Mouse (Mus musculus) c-Kit-positive CD71-negative TER-119-negative erythroid progenitor cells, embryonic 14.5 days (primary cell): ENCODE measurements around the gene Sema4d.
A peak's percentile ranks its signal among the peaks of the same experiment; 100 is the strongest.

Experiments
- DNase-seq: peaks from one replicate; pipeline ENCODE4 v3.0.0-alpha.2; 2013; ENCODE audit warnings: low read depth

Sema4d gene

DNA sequence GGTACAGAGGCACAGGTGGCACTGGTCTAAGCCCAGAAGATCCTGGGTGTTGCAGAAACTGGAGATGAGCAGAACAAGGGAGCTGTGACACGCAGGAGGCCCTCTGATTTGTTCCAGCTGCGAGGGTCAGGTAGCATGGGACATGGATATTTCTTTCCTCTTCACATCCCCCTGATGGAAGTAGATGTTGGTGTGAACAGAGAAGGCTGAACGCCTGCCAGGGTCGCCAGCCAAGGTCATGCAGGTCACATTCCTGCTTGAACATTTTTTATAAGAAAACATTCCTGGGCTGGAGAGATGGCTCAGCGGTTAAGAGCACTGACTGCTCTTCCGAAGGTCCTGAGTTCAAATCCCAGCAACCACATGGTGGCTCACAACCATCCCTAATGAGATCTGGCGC, 66.2 kb downstream of the Sema4d start:
- DNase-seq, result no peak

DNA sequence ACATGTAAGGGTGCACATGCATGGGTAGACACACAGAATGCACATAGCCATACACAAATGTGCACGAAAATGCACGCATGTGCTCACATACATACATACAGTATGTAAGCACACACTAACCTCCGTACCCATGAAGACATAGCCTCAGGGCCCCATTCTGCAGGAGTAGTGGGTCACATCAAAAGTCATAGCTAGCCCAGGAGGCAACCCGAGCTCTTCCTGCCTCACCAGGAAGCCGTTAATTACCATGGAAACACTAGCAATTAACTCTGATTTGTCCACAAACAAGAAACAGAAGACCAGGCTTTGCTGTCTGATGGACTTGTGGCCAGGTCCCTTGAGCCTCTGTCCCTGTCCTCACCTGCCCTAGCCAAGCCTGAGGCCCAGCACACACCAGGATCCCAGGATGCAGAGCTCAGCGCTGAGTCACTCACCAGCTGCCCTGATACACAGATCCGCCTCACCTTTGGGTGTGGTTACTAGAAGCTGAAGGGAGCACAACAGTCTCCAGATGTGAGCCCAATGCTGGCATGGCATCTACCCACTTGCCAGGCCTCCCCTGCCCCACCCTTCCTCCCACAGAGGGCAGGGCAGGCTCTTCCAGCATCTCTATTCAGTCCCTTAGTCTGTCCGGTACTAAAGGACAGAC, 67.5 kb downstream of the Sema4d start:
- DNase-seq, result no peak

DNA sequence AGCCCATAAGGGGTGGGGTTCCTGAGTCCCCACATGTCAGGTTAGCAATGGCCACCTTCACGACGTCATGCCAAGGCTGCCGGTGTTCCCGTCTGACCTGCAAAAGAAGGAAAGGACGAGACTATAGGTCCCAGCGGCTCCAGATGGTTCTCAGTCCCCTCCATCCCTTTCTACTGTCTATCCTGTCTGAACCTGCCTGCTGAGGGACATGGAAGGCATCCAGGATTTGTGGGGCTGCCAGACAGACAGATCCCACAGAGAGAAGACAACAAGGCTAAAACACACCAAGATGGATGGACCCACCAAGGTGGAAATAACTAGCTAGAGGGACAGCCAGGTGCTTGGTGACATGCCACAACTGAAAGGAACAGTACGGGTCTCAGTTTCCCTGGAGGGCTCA, 68.1 kb downstream of the Sema4d start:
- DNase-seq, result no peak

- DNase-seq, result no peak
Measured at GRCm38 (mm10) chr13:51724566-51724965, 69.0 kb downstream of the Sema4d start.

DNA sequence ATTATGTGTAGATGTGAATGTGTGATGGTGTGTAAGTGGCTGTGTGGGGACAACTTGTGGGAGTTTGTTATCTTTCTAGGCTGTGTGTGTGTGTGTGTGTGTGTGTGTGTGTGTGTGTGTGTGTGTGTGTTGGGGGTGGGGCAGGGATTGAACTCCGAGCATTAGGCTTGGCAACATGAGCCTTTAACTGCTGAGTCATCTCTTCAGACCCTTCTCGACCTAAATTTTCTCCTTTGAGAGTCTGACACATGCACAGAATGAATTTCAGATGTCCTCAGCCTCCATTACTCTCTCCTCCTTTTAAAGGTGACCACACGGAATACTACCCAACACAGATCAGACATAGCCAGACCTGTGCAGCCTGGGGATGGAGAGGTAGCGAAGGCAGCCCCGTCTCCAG, 70.4 kb downstream of the Sema4d start:
- no peak for DNase-seq

DNA sequence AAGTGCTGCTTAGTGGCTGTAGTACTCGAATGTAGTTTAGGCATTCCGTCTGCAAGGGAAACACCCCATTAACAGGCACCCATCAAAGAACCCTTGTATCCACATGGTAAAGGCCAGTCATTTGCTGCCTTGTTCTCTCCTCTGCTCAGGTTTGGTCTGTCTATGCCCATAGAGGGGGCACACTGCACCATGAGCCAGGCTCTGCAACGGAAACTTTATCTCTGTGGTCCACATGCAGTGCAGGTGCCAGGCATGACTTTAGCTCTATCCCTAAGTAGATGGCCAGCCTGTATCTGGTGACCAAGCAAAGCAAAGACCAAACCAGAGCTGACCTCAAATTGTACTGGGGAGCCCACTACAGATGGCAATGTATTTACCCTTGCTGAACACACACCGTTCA, 73.0 kb downstream of the Sema4d start:
- no peak for DNase-seq

GRCm38 (mm10) chr13:51719256-51719655, 74.3 kb downstream of the Sema4d start:
- DNase-seq, result no peak

GRCm38 (mm10) chr13:51716350-51717263, 76.9 kb downstream of the Sema4d start:
- DNase-seq, result no peak

GRCm38 (mm10) chr13:51712022-51712421, 81.5 kb downstream of the Sema4d start:
- no peak for DNase-seq

DNA sequence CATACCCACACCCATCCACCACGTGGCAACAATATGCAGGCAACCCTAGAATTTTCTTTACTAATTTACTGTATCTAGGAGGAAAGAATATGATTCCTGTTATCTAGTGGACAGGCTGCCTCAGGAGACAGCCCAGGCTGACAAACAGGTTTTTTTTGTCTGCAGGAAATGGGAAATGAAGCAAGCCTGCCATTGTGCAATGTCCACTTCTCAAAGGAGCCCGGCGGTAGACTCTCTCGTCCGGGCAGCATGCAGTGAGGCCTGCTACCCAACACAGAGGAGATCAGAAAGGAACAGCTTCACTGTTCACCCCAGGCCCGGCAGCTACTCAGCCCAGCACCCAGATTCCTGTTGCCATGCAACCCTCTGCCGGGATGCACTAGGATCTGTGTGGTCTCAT, 82.8 kb downstream of the Sema4d start:
- peak; percentile 32 for DNase-seq

DNA sequence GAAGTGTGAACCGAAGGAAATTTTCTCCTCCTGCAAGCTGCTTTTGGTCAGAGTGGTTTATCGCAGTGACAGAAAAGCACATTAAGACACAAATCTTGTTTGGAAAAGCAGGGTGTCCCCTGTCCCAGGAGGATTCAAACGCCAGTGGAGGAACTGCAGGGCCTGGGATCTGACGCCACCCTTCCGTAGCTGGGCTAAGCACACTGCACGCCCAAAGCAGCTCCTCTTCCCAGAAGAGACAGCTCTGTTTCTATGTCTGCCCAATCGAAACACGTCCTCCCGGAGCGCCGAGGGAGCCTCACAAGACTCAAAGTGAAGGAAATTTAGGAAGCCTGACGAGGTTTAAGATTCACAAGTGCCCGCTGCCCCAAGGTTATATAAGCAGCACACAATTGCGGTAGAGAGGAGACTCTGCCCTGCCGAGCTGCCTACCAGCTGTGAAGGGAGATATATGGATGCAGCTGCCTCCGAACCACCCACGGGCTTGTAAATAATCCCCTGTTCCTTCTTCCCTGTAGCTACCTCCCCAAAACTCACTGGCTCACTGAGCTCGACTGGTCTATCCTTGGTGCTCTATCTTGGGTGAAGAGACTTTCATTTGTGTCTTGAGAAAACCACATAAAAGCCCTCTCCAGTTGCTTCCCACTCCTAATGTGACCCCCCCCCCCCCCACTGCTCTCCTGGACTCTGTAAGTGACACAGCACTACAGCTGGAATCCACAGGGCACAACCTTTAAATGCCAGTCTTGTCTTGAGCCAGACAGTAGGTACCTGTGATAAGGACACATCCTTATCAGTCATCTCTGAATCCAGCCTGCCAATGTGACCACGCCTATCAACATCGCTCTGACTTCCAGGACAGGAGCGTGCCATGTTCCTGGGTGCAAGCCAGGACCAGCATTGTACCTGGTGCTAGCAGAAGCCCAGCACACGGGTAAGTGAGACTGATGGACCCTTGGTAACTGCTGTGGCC, 87.4 kb downstream of the Sema4d start:
- DNase-seq, result no peak

DNA sequence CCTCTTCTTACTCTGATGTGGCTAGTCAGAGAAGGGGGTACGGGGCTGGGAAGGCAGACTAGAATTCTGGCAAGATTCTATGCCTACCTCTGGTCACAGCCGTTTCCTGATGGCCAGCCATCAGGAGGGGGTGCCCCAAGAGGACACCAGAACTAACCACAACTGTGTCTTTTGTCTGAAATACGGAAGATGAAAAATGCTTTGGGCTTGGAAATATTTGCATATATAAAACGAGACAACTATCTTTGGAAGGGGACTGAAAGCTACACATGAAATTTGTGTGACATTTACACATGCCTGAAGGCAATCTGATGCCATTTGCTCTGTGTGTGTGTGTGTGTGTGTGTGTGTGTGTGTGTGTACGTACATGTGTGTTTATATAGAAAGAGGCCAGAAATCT, 89.7 kb downstream of the Sema4d start:
- DNase-seq, result no peak

DNA sequence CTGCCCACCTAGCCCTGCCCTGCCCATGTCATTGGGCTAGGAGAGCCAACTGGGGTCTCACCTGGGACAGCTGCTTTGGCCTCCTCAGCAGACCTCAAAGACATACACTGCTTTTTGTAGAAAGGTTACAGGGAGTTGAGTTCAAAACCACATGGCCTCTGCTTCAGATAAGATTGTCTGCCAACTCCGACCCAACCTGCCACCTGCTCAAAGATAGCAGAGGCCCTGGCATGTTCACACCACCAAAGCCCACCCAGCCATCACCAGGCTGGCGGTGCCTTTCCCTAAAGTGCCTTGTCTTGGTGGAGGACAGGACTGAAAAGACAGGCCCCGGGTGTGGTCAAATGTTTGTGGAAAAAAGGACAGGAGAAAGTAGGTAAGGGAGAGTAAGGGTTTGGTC, 95.2 kb downstream of the Sema4d start:
- no peak for DNase-seq

DNA sequence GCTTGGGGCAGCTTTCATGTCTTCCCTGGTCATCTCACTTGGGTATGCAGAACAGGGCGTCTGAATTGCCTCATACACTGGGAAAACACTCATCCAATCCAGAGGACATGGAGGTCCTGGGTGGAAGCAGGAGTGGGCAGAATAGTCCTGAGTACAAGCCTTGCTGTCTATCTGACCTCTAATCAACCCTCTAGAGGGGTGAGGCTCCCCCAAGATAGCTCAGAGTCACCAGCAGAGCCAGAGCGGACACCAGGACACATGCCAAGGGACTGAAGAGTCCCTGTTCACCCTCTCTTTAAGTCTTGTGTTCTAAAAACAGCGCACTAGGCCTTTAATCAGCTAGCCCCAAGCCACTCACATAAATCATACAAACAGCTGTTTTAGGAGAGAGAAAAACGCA, 95.7 kb downstream of the Sema4d start:
- DNase-seq, result no peak

GRCm38 (mm10) chr13:51697455-51697854, 96.1 kb downstream of the Sema4d start:
- no peak for DNase-seq

DNA sequence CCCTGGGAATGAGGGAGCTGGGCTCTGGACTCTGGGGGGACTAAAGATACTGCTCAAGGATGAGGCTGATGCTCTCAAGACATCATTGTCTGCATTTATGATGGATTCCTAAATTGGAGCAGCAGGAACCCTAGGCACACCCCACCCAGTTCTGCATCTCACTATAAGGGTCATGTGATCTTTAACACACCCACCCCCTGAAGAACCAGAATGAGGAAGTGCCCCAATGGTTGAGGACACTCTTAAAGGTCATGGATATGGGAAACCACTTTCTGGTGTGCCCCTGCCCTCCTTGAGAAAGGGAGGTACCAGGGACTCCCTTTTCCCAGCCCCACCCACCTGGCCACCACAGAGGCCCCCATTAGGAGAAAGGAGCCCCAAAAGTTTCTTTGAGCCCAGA, 97.1 kb downstream of the Sema4d start:
- DNase-seq, result no peak

- DNase-seq, result no peak
Measured at GRCm38 (mm10) chr13:51688688-51689087, 104.9 kb downstream of the Sema4d start.

- no peak for DNase-seq
Measured at GRCm38 (mm10) chr13:51686966-51687365, 106.6 kb downstream of the Sema4d start.

GRCm38 (mm10) chr13:51685290-51685966, 108.1 kb downstream of the Sema4d start:
- peak; percentile 22 for DNase-seq

- no peak for DNase-seq
Measured at GRCm38 (mm10) chr13:51681634-51682033, 111.9 kb downstream of the Sema4d start.

- DNase-seq, result no peak
Measured at GRCm38 (mm10) chr13:51681076-51681475, 112.5 kb downstream of the Sema4d start.

GRCm38 (mm10) chr13:51679332-51679731, 114.2 kb downstream of the Sema4d start:
- no peak for DNase-seq
